Mouse (Mus musculus) limb, embryonic 11.5 days (tissue): ENCODE results near the gene Brd7. TPM values are rescaled to one million over a fixed set of nuclear protein-coding genes. Genes with fewer than 3 reads are reported as not detected.

ENCODE experiments used
- ATAC-seq: fragments of 200-750 bp; cut with Nextera tagmentation; 2 replicates; pipeline ENCODE4 v1.8.0; 2017; ENCODE audit warnings: low read depth; ENCODE audit not compliant: insufficient number of reproducible peaks, low FRiP score, low TSS enrichment
- DNase-seq: peaks from one replicate; pipeline ENCODE4 v3.0.0-alpha.2; 2015; ENCODE audit warnings: low spot score
- H3K27ac ChIP-seq: fragments of 300-500 bp; sonication (generic); replicated peaks from 2 replicates; pipeline ENCODE4 v1.5.1; 2014; ENCODE audit warnings: low read depth, mild to moderate bottlenecking, low read length
- H3K27me3 ChIP-seq: fragments of 300-500 bp; sonication (generic); 2 replicates; pipeline ENCODE4 v1.6.1; 2014; ENCODE audit warnings: mild to moderate bottlenecking, low read length, mixed read lengths; ENCODE audit not compliant: control insufficient read depth, insufficient read depth
- H3K36me3 ChIP-seq: fragments of 300-500 bp; sonication (generic); 2 replicates; pipeline ENCODE4 v1.6.1; 2014; ENCODE audit warnings: mild to moderate bottlenecking, low read length, moderate library complexity, mixed read lengths; ENCODE audit not compliant: control insufficient read depth, insufficient read depth
- H3K4me1 ChIP-seq: fragments of 300-500 bp; sonication (generic); 2 replicates; pipeline ENCODE4 v1.6.1; 2014; ENCODE audit warnings: low read length, mixed read lengths; ENCODE audit not compliant: control insufficient read depth, insufficient read depth
- H3K4me2 ChIP-seq: fragments of 300-500 bp; sonication (generic); 2 replicates; pipeline ENCODE4 v1.6.1; 2014; ENCODE audit warnings: low read depth, mild to moderate bottlenecking, moderate library complexity; ENCODE audit not compliant: severe bottlenecking
- H3K4me3 ChIP-seq: fragments of 300-500 bp; sonication (generic); 2 replicates; pipeline ENCODE4 v1.5.1; 2014; ENCODE audit warnings: low read depth, low read length
- H3K9ac ChIP-seq: fragments of 300-500 bp; sonication (generic); 2 replicates; pipeline ENCODE4 v1.6.1; 2014; ENCODE audit warnings: mild to moderate bottlenecking, low read length
- H3K9me3 ChIP-seq: fragments of 300-500 bp; sonication (generic); 2 replicates; pipeline ENCODE4 v1.6.1; 2016; ENCODE audit warnings: low read length; ENCODE audit not compliant: control insufficient read depth
- WGBS: fragments of 180-500 bp; shearing (Covaris S2); extraction: QIAGEN DNeasy Blood & Tissue Kit; methylation state at CpG from one replicate; pipeline ENCODE4 v1.1.7; 2014; 5-methylcytosine and 5-hydroxymethylcytosine counted together
- polyA plus RNA-seq: library from polyadenylated mRNA; unstranded; fragments of >200 nt; fragmentation: Nextera tagmentation; extraction: Ambion mirVana; gene quantifications from 2 replicates; pipeline ENCODE4 v1.2.1, GENCODE M21; 2014

The Brd7 gene
- polyA plus RNA-seq, 1 experiment from 2014 or later, result 108 TPM

- DNase-seq (no peak), ATAC-seq (no peak)
- H3K27ac ChIP-seq, result no peak overlapping the region
- 83% methylated on average over 8 of the region's 8 CpGs for WGBS
- H3K9ac ChIP-seq, result no peak overlapping the region
- no peak overlapping the region for H3K4me3 ChIP-seq
- H3K4me2 ChIP-seq, result no peak overlapping the region
- no peaks in the 10 kb centered on the region for H3K27me3 ChIP-seq
- H3K36me3 ChIP-seq, result no peaks in the 10 kb centered on the region
- H3K4me1 ChIP-seq, result no peaks in the 10 kb centered on the region
- no peaks in the 10 kb centered on the region for H3K9me3 ChIP-seq
These were observed 25.9 kb upstream of the Brd7 start for GRCm38 (mm10) chr8:88387874-88388273.

- Histone ChIP-seq H3K4me1 (peaks cover 4% of the 10 kb centered on the region; the same call in 1 of the 2 replicates), H3K27me3 (no peaks in the 10 kb centered on the region), H3K4me3 (no peak overlapping the region), H3K27ac (no peak overlapping the region), H3K36me3 (no peaks in the 10 kb centered on the region), H3K4me2 (no peak overlapping the region), H3K9ac (no peak overlapping the region; the same call in 1 of the 2 replicates), H3K9me3 (no peaks in the 10 kb centered on the region)
- DNase-seq (peak; percentile 40), ATAC-seq (no peak)
- WGBS, result 96% methylated on average over 2 of the region's 2 CpGs
These were observed 21.2 kb upstream of the Brd7 start for GRCm38 (mm10) chr8:88383164-88383556.

- no peak overlapping the region; the same call in 1 of the 2 replicates for H3K4me2 ChIP-seq
These were observed 20.5 kb upstream of the Brd7 start for GRCm38 (mm10) chr8:88382311-88383163.

GRCm38 (mm10) chr8:88380497-88380896 is 18.5 kb upstream of the Brd7 start:
- no peaks in the 10 kb centered on the region for H3K27me3 ChIP-seq
- no peak overlapping the region for H3K9ac ChIP-seq
- H3K4me1 ChIP-seq, result peaks cover 12% of the 10 kb centered on the region
- H3K27ac ChIP-seq, result no peak overlapping the region
- no peaks in the 10 kb centered on the region for H3K9me3 ChIP-seq
- 82% methylated on average over 7 of the region's 7 CpGs for WGBS
- H3K36me3 ChIP-seq, result no peaks in the 10 kb centered on the region
- ATAC-seq, result no peak
- no peak overlapping the region for H3K4me2 ChIP-seq
- H3K4me3 ChIP-seq, result no peak overlapping the region
- DNase-seq, result no peak

More at GRCm38 (mm10) chr8:88382311-88383163, 20.5 kb upstream of the Brd7 start:
- Histone ChIP-seq H3K27me3 (no peaks in the 10 kb centered on the region), H3K9me3 (no peaks in the 10 kb centered on the region), H3K9ac (no peak overlapping the region; the same call in 1 of the 2 replicates), H3K27ac (peak overlapping the region; percentile 71), H3K4me1 (peaks cover 5% of the 10 kb centered on the region), H3K36me3 (no peaks in the 10 kb centered on the region), H3K4me3 (no peak overlapping the region)
- DNase-seq, result peak; percentile 69
- 32% methylated on average over 31 of the region's 31 CpGs for WGBS
- ATAC-seq, result no peak

- Histone ChIP-seq H3K4me1 (peaks cover 8% of the 10 kb centered on the region), H3K9ac (no peak overlapping the region), H3K4me2 (no peak overlapping the region), H3K27ac (no peak overlapping the region), H3K4me3 (no peak overlapping the region), H3K9me3 (no peaks in the 10 kb centered on the region), H3K27me3 (no peaks in the 10 kb centered on the region), H3K36me3 (no peaks in the 10 kb centered on the region)
- WGBS, result 35% methylated on average over 19 of the region's 19 CpGs
- peak; percentile 56 for DNase-seq
- no peak for ATAC-seq
These were observed 15.0 kb upstream of the Brd7 start for GRCm38 (mm10) chr8:88376836-88377582.

- Histone ChIP-seq H3K27me3 (no peaks in the 10 kb centered on the region), H3K4me3 (no peak overlapping the region), H3K36me3 (no peaks in the 10 kb centered on the region), H3K9ac (no peak overlapping the region), H3K4me1 (no peaks in the 10 kb centered on the region), H3K27ac (no peak overlapping the region), H3K4me2 (no peak overlapping the region), H3K9me3 (no peaks in the 10 kb centered on the region)
- WGBS, result 84% methylated on average over 2 of the region's 2 CpGs
- ATAC-seq (no peak), DNase-seq (no peak)
These were observed 9.5 kb upstream of the Brd7 start for GRCm38 (mm10) chr8:88371522-88371921.

GRCm38 (mm10) chr8:88369805-88370204 is 7.8 kb upstream of the Brd7 start:
- H3K27ac ChIP-seq, result no peak overlapping the region
- WGBS, result 64% methylated on average over 3 of the region's 3 CpGs
- no peaks in the 10 kb centered on the region for H3K27me3 ChIP-seq
- H3K36me3 ChIP-seq, result no peaks in the 10 kb centered on the region
- no peaks in the 10 kb centered on the region for H3K4me1 ChIP-seq
- ATAC-seq, result no peak
- H3K4me2 ChIP-seq, result no peak overlapping the region
- no peak overlapping the region for H3K9ac ChIP-seq
- no peak overlapping the region for H3K4me3 ChIP-seq
- no peak for DNase-seq
- H3K9me3 ChIP-seq, result no peaks in the 10 kb centered on the region

- Histone ChIP-seq H3K4me2 (no peak overlapping the region), H3K4me1 (no peaks in the 10 kb centered on the region), H3K9me3 (no peaks in the 10 kb centered on the region), H3K9ac (no peak overlapping the region), H3K4me3 (no peak overlapping the region), H3K36me3 (no peaks in the 10 kb centered on the region), H3K27ac (no peak overlapping the region), H3K27me3 (no peaks in the 10 kb centered on the region)
- DNase-seq (peak; percentile 67), ATAC-seq (no peak)
- WGBS, result 16% methylated on average over 6 of the region's 6 CpGs
These were observed 7.2 kb upstream of the Brd7 start for GRCm38 (mm10) chr8:88369221-88369620.
